Mouse (Mus musculus) gastrocnemius, adult 2 months (tissue): ENCODE data around the gene Cfap45. TPM values are rescaled to one million over a fixed set of nuclear protein-coding genes. Genes with fewer than 3 reads are reported as not detected.

Experiments used
- DNase-seq: peaks from one replicate; pipeline ENCODE4 v3.0.0; 2022
- H3K27ac ChIP-seq: fragments of 200-600 bp; 2 replicates; pipeline ENCODE4 v1.8.1; 2022; ENCODE audit warnings: mild to moderate bottlenecking
- H3K4me3 ChIP-seq: fragments of 200-600 bp; 2 replicates; pipeline ENCODE4 v1.8.1; 2022; ENCODE audit warnings: mild to moderate bottlenecking, moderate library complexity
- CTCF ChIP-seq: fragments of 200-600 bp; IDR thresholded peaks from 2 replicates; pipeline ENCODE4 v1.8.1; 2022; ENCODE audit warnings: antibody characterized with exemption, mild to moderate bottlenecking, moderate library complexity
- intact Hi-C: fragments of 180-260 bp; cut with DNase I; formaldehyde crosslinking; loops from one replicate; pipeline ENCODE4 v1.15.1; 2025
- total RNA-seq, 2 experiments: library from RNA; stranded (reverse); gene quantifications; 2 replicates each; pipeline ENCODE4 v1.2.3; 2021

The Cfap45 gene
- total RNA-seq, 2 experiments from 2014 or later: not detected

- TF ChIP-seq CTCF: peak; percentile 64
- H3K4me3 ChIP-seq: no peak overlapping the region
- no peak overlapping the region for H3K27ac ChIP-seq
- intact Hi-C loops: no loop called here
- no peak for DNase-seq
Measured at GRCm38 (mm10) chr1:172594495-172594894, 73.9 kb downstream of the Cfap45 start.

Other genes with a start within 250 kb of the Cfap45 start
- 1,000 to 10,000 TPM in 1 of 2 experiments, 100 to 1,000 TPM in 1; 838 to 1,060 TPM for gene Atp1a2, start 222.7 kb upstream of the Cfap45 start, total RNA-seq
- gene Kcnj9, start 191.5 kb upstream of the Cfap45 start, total RNA-seq: not detected
- gene Kcnj10, start 179.6 kb upstream of the Cfap45 start, total RNA-seq: under 1 TPM in 1 of 2 experiments, not detected in 1; 0.06 TPM
- 1 to 10 TPM; 3.8 to 3.9 TPM for gene Pigm, start 144.3 kb upstream of the Cfap45 start, total RNA-seq
- under 1 TPM in 1 of 2 experiments, not detected in 1; 0.22 TPM for gene Slamf9, start 45.4 kb upstream of the Cfap45 start, total RNA-seq
- under 1 TPM in 1 of 2 experiments, not detected in 1; 0.67 TPM for gene Igsf9, start 39.0 kb upstream of the Cfap45 start, total RNA-seq
- 10 to 100 TPM; 16.4 to 23.4 TPM for gene Tagln2, start 20.8 kb upstream of the Cfap45 start, total RNA-seq
- not detected for gene Vsig8, start 35.1 kb downstream of the Cfap45 start, total RNA-seq
- under 1 TPM in 1 of 2 experiments, not detected in 1; 0.14 TPM for gene Slamf8, start 69.8 kb downstream of the Cfap45 start, total RNA-seq
- not detected for gene Fcrl6, start 81.8 kb downstream of the Cfap45 start, total RNA-seq
- 10 to 100 TPM; 32.4 to 33.4 TPM for gene Dusp23, start 112.2 kb downstream of the Cfap45 start, total RNA-seq
- gene Crp, start 177.3 kb downstream of the Cfap45 start, total RNA-seq: under 1 TPM in 1 of 2 experiments, not detected in 1; 0.14 TPM